Mouse (Mus musculus): ENCODE measurements at regions not wholly inside any gene's neighbourhood (a gene's known extent, or its start where the extent isn't known, plus 50 kb on each side); places are given as distances from the start of the nearest gene placed in this dataset.

- no peak for DNase-seq (ENCODE audit: low spot score in 2 of 2)
Measured at GRCm38 (mm10) chr19:28732998-28733397, 53.1 kb upstream of the Glis3 start.

- DNase-seq (ENCODE audit: low spot score in 2 of 2), result no peak
Measured at GRCm38 (mm10) chr19:28733781-28734180, 53.9 kb upstream of the Glis3 start.

GRCm38 (mm10) chr19:28743176-28743793, 63.4 kb upstream of the Glis3 start:
- DNase-seq (ENCODE audit: low spot score in 2 of 2), result peak in 1 of 2 experiments; percentile 24

GRCm38 (mm10) chr19:28745105-28745504, 65.2 kb upstream of the Glis3 start:
- DNase-seq (ENCODE audit: low spot score in 2 of 2), result no peak

- no peak for DNase-seq (ENCODE audit: low spot score in 2 of 2)
Measured at GRCm38 (mm10) chr19:28745534-28745933, 65.7 kb upstream of the Glis3 start.

GRCm38 (mm10) chr19:28751091-28751490, 71.2 kb upstream of the Glis3 start:
- DNase-seq (ENCODE audit: low spot score in 2 of 2), result no peak

GRCm38 (mm10) chr19:28758854-28759253, 76.0 kb upstream of the Slc1a1 start:
- DNase-seq (ENCODE audit: low spot score in 2 of 2), result peak; percentile 76 to 81

- DNase-seq (ENCODE audit: low spot score in 2 of 2), result no peak
Measured at GRCm38 (mm10) chr19:28764795-28765360, 70.0 kb upstream of the Slc1a1 start.

- DNase-seq (ENCODE audit: low spot score in 2 of 2), result no peak
Measured at GRCm38 (mm10) chr19:28768218-28768617, 66.6 kb upstream of the Slc1a1 start.

GRCm38 (mm10) chr19:28770419-28770818, 64.4 kb upstream of the Slc1a1 start:
- DNase-seq (ENCODE audit: low spot score in 2 of 2), result no peak

- DNase-seq (ENCODE audit: low spot score in 2 of 2), result no peak
Measured at GRCm38 (mm10) chr19:28771836-28772235, 63.0 kb upstream of the Slc1a1 start.

- DNase-seq (ENCODE audit: low spot score in 2 of 2), result no peak
Measured at GRCm38 (mm10) chr19:28772840-28773570, 61.8 kb upstream of the Slc1a1 start.

- DNase-seq (ENCODE audit: low spot score in 2 of 2), result no peak
Measured at GRCm38 (mm10) chr19:28776868-28777267, 58.0 kb upstream of the Slc1a1 start.

- no peak for DNase-seq (ENCODE audit: low spot score in 2 of 2)
Measured at GRCm38 (mm10) chr19:28777674-28778073, 57.2 kb upstream of the Slc1a1 start.

- DNase-seq (ENCODE audit: low spot score in 2 of 2), result no peak
Measured at GRCm38 (mm10) chr19:28778386-28778785, 56.5 kb upstream of the Slc1a1 start.

GRCm38 (mm10) chr19:28781971-28782370, 52.9 kb upstream of the Slc1a1 start:
- no peak for DNase-seq (ENCODE audit: low spot score in 2 of 2)

Measured in layer of hippocampus, adult 8-10 months (tissue).